Mouse (Mus musculus) MEL (cell line): ENCODE data around the gene Tnf.

Source experiments
- ELF1 ChIP-seq: IDR thresholded peaks from 2 replicates; pipeline ENCODE4 v1.6.1; 2014; ENCODE audit warnings: low read depth, mild to moderate bottlenecking, inconsistent platforms, low read length, improper control_type of control experiment, moderate library complexity
- EP300 ChIP-seq, 2 experiments: IDR thresholded peaks; 2 replicates each; pipeline ENCODE4 v1.6.1; 2011; ENCODE audit warnings: improper control_type of control experiment in 2 of 2, low read length in 2 of 2, low read depth in 1 of 2, mild to moderate bottlenecking in 1 of 2
- SMC3 ChIP-seq: IDR thresholded peaks from 2 replicates; pipeline ENCODE4 v1.6.1; 2011; ENCODE audit warnings: low read depth, low read length, improper control_type of control experiment

DNA sequence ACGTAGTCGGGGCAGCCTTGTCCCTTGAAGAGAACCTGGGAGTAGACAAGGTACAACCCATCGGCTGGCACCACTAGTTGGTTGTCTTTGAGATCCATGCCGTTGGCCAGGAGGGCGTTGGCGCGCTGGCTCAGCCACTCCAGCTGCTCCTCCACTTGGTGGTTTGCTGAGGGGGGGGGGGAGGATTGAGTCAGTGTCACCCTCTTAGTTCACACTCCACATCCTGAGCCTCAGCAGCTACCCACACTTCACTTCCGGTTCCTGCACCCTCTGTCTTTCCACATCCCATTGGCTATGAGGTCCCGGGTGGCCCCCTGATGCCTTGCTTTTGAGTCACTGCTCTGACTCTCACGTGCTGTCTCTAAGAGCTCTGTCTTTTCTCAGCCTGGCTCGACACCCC lies 1.4 kb downstream of the Tnf start:
- TF ChIP-seq SMC3 (no peak), ELF1 (no peak), EP300 (IDR thresholded peaks at IDR 0.05; ENCODE audit: low read depth in 1 of 2, low read length in 2 of 2) (no peak)
